Mouse (Mus musculus) thymus, postnatal 25 days (tissue): ENCODE data around the gene Ttf2.

Experiments
- DNase-seq: peaks from one replicate; pipeline ENCODE4 v3.0.0; 2022

The Ttf2 gene

DNA sequence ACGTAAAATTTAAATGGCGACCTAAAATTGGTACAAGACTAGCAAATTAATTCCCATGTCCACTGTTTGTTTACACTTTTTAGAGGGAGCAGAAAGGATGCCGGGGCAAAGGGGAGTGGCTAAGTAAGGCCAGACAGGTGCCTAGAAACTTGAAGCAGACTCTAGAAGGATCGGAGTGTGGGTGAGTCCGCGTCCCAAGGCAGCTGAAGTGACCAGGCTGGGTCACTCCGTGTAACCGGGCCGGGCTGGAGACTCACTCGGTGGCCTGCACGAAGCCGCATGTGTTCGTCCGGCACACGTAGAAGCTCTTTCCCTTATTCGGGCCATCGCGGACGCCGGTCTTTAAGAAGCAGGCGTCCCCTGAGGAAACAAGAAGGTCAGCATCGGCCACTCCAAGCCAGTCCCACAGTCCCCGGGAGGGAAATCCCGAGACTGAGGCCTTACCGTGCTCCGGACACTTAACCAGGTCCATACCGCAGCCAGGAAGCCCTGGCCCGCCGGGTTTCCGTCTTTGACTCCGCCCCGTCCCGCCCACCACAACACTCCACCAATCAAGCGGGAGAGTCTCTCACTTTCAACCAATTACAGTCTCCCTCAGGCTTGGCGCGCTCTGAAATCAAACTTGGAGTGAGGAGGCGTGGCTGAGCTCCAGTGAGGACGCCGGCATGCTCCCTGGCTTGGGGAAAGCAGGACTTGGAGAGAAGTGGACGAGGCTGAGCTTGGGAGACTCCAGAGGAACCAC lies at the start of gene Ttf2:
Gene Ttf2, minus strand, starts transcription at position 488 of the 742 bp plus-strand sequence.
- DNase-seq = peak; percentile 93

DNA sequence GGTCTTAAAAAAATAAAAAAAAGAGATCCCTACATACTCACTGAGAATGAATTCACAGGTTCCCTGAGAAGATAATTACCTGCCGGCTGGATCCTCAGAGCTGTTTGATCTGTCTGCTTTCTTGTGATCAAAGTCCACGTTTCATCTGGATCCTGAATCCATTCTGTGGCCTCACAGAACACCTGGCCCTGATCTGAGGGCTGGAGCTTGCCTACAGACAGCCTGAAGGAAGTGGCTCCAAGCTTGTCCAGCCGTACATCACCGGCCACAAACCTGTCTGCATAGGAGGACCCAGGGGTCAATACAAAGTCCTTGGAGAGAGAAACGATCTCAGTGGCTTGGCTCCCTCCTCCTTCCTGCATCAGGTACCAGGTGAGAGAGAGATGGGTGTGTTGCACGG lies 49.0 kb upstream of the Ttf2 start:
- DNase-seq = no peak

DNA sequence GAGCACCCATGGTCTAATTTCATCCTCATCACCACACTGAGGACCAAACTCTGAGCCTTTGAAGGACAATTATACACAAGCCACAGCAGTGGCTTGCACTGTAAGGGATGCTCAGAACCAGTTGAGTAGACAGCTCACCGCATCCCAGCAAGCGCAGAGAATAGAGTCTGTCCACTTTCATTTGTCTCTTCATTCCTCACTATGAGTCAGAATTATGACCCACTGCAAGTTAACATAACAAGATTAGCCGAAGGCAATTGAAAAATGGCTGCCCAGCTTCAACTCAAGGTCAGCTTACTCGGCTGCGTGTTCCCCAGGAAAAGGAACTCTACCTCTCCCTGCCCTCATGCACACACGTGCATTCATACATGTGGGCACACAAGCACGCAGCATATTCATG lies 46.6 kb upstream of the Ttf2 start:
- DNase-seq = no peak

DNA sequence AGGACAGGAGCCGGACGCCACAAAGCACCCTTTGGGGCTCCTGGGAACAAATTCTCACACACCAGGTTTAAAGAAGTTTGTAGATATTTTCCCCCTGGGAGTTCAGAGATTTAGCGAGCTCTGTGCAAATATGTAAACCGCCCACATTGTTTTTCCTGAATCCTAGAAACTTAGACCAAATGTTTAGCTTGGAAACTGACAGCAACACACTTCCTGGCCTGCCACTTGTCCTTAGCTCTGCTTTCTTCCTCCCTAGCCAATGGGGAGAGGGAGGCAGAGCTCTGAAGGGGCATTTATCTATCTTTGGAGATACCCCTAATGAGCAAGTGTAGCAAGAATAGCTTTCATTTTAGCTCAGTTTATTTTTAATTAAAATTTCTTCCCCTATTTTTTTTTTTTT lies 45.8 kb upstream of the Ttf2 start:
- DNase-seq = no peak

DNA sequence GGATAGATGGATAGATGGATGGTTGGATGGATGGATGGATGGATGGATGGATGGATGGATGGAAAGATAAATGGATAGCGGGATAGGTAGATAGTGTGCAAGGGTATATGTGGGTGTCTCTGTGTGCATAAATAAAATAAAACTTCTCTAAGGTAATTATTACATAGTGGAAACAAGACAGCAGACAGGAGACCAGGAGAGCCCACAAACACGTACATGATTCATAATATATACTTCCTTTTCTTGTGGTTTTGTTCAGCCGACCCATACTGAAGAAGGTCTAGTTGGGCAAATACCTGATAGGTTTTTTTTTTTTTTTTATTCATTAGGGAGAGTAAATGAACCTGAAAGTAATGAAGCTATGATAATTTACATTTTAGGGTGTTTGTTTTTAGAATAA lies 44.1 kb upstream of the Ttf2 start:
- no peak for DNase-seq

DNA sequence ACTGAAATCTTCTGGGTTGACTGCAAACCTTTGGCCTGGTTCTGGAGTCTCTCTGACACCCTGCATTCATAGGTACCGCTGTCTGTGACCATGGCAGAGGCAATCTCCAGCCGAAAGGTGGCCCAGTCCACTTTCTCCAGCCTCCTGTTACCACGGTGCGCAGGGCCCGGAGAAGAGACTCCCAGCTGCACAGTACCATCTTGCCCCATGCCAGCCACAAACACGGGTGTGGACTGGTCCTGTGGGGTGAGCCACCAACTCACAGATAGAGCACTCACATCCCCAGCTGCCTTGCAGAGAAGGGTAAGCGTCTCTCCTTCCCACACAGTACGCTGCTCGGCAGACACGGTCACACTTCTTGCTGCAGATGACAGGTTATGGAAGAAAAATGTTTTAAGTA lies 43.5 kb upstream of the Ttf2 start:
- DNase-seq = no peak

DNA sequence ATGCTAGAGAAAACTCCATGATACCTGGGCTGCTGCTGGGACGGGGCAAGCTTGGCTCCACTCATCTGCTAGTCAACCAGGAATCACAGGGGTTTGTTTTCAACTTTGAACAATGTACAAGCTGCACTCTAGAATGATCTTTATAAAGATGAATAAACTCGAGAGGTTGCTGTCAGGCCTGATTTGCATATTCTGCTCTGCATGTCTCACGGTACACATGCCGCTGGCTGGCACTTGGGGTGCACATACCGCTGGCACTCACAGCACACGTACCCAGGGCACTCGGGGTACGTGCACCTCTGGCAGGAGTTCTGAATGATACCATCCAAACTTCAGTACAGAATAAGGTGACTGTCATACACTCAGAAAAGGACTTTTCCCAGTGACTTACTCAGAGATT lies 43.1 kb upstream of the Ttf2 start:
- DNase-seq = no peak

DNA sequence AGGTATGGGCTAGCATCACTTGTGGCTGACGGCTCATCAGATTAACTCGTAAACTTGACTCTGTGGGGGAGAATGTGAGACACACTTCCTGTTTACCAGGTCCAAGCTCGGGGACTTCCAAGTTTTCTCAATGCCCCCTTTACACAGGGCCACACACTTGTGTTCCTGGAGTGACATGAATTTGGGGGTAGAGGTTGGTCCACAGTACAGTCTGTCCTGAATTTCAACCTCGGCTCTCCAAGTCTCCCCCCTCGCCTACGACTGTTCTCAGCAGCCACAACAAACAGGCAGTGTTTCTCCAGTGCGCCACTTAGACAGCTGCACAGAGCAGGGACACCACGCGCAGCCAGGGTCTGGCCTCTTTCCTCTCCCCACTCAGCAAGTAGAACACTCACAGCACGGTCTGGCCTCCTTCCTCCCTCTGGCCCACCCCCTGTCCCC lies 42.7 kb upstream of the Ttf2 start:
- peak; percentile 75 for DNase-seq

DNA sequence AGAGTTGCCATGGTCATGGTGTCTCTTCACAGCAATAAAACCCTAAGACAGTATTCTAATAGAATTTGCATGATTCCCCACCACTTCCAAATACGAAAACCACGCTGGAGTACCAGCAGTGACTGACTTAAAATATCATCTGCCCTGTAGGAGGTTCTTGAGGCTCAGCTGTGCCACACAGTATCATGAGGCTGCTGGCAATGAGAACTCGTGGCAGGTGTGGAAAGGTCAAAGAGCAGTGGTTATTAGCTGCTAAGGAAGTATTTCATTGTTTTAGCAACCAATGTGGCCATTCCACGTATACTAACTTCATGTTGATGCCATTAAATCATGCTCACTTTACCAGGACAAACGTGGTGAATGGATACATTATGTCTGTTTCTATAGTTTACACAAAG lies 41.7 kb upstream of the Ttf2 start:
- no peak for DNase-seq

DNA sequence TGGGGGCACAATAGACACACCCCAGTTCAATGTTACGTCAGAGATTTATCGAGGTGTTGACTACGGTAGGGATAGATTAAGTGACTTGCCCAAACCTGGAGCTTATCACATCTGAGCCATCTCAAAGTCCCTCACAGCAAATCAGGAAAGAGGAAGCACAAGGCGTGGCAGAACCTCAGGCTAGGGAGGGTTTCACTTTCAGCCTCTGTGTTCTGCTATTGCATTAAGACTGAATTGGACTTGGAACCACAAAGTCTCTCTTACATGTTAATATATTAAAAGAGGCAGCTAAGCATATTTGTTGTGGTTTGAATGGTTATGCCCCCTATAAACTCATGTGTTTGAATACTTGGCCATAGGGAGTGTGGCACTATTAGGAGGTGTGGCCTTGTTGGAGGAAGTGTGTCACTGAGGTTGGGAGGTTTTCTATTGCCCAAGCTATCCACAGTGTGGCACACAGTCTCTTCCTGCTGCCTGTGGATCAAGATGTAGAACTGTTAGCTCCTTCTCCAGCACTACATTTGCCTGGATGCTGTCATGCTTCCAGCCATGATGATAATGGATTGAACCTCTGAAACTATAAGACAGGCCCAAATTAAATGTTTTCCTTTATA lies 41.2 kb upstream of the Ttf2 start:
- no peak for DNase-seq

DNA sequence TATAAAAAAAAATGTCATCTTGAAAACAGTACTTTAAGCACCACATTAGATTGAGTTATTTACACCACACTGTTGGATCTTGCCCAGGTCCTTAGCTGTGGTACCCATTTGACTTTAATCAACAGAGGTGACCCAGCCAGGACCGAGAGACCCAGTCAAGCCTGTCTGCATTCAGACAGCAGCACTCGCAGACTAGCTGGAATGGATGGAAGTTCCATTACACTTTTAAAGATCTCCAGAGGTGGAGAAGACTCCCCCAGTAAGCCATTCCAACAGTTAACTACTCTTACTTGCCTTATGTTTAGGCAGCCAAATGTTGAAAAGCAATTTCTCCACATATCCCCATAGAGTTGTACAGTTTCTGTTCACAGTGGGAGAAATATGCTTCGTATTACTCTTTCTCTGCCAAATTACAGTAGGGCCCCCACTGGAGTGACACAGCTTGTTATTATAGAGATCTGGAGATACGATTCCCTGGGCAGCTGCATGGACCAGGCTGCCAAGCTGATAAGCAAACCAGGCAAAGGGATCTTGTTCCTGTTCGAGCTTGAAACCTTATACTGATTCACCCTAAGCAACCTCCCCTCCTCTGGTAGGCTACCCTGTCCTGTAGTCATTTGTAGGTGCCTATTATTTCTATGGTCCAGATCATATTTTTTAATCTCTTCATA lies 37.8 kb upstream of the Ttf2 start:
- DNase-seq = no peak

DNA sequence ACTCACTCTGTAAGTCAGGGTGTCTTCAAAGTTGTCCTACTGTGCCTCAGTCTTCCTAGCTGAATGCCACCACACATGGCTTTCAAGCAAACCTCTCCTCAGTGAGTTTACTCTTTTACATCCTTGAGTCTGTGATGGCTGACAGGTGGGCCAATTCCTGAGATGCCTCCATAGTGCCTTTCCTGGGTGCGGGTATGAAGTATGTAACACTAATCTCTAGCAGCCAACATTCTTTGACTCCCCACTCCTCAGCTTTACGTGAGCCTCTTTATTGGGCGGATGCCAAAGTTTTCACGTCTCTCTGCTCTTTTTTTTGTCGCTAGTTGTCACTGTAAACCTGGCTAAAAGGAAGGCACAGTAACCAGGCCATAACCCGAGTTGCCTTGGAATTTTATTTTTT lies 35.9 kb upstream of the Ttf2 start:
- DNase-seq = no peak

DNA sequence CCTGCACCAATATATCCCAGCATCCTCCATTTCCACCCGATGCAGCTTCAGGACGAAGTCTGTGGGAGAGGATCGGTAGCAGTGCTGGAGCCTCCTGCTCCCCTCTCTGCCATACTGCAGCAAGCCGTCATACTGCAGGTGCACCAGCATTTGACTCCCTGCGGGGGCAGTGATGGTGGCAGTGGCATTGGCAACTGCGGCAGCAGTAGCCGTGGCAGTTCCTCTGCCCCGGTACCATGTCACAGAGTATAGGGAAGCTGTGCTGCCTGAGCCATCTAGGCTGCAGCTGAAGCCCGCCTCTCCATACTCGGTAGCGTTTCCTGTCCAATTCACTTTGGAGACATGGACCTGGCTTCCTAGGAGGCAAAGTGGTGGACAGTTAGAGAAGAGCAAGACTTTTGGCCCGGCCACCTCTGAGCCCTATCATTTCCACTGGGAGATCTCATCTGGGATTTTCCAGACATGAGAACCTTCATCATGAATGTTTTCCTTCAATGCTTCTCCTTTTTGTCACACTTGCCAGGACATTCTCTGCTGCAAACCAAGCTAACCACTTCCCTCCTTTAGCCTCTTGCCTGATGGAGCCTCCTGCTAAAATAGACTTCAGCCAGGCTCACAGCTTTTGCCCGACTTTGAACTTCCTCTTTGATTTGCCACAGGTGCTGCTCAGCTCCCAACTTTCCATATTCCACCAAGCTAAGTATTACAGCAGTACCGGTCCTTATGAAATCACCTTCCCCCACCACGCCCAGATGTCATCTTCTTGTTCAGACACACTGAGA lies 34.3 kb upstream of the Ttf2 start:
- no peak for DNase-seq

DNA sequence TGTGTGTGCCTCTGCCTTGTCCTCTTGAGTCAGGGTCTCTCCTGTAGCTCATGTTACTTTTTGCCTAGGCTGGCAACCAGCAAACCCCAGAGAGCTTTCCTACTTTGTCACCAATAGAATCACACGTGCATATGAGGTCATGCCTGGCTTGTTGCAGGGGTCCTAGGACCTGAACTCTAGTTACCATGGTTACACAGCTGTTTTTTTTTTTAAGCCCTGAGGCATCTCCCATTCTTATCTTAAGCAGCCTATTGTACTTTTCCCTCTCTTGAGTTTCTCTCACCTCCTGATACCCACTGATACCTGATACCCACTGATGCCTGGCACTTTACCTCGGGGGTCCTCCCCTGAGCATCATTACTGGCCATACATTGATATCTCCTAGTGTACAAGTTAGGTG lies 30.3 kb upstream of the Ttf2 start:
- DNase-seq = no peak

DNA sequence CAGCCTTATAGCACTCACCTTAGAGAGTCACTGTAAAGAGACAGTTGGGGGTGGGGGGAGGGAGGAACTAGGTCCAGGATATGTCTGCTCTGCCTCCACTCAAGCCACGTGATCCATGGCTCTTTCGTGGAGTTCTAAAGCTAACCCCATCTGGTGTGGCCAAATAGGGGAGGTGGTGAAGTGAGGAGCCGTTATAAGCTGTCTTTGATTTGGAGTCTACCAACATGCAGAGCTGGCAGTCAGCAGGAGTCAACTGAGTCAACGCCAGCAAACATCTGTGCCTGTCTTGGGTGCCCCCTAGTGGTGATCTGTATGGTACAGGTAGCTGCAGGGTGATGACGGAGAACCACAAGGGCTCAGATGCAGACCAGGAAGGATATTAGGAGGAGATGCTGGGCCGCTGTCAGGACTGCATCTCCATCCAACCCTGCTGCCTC lies 29.5 kb upstream of the Ttf2 start:
- peak; percentile 90 for DNase-seq

DNA sequence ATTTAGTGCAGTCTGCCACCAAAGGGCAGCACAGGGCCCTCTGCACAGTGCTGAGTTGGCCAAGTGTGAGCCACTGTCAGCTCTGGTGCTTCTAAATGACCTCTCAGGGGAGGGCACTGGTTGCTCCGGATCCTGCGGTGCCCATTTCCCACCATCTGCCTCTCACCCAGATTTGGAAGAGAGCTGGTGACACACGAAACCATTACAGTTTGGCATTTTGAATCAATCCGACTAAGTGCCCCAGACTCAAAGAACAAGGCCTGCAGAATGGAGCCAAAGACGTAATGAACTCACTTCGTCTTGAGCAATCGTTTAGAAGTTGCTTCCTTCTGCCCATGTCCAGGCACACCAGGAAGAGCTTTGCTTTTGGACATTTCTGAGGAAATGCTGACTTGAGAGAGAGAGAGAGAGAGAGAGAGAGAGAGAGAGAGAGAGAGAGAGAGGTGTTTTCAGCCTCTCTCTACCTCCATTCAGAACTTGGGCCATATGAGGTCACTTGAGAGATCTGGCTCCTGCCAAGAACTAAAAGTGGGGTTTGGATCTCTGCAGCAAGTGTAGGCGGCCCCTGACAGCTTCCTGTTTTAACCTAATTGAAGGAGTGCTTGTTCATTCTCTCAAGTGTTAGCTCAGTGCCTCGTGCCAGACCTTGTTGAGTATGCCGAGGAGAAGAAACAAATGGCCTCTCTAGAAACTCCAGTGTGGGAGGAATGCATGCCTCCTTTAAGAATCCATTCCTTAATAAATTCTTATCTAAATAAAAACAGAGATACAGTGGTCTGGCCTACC lies 28.5 kb upstream of the Ttf2 start:
- peak; percentile 41 for DNase-seq

DNA sequence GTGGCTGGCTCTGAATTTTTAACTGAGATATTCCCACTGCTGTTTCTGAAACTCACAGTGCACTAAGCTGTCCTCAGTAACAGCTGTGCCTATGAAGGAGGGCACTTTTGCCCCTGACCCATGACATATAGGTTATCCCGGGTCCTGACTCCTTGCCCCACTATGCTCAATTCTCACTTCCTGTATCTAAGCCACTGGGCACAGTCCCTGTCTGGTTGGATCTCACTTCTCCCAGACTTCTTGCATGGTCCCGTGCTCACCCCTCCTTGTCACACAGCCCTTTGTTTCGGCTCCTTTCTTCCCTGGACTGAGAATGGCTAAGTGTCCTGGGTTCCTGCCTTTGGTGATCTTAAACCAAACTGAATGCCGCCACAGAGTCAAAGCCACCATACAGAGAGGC lies 24.8 kb upstream of the Ttf2 start:
- peak; percentile 22 for DNase-seq

DNA sequence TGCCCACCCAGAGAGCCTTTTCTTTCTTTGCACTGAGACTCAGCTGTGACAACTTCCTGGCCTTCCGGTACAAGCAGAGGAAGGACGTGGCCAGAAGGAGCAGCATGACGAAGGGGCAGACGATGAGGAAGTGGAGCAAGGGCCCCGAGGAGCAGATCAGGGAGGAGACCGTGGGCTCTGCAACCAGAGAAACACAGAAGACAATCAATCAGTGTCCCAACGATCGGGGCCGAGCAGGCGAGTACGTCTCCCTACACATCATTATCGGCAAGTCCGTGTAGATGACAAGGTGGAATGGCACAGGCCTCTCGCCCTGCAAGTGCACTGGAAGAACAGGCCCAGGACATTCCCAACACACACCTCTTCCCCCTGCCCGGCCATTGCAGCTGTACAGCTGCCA lies 24.3 kb upstream of the Ttf2 start:
- DNase-seq = peak; percentile 66

DNA sequence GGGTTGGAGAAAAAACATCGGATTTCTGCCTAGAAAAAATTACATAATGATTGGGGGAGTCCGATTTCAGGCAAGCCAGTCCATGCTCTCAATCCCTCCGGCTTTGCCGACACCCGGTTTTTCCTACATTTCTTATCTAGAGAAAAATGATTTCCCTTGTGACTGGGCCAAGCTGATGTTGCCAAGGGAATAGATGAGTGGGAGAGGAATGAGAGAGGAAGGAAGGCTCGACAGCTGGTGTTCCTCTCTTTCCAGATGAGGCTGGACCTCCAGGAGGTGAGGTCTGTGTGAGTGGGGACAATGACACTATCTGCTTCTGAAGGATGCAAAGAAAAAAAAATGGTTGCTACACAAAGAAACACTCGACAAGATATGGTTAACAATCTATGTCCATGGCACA lies 23.7 kb upstream of the Ttf2 start:
- DNase-seq = no peak

DNA sequence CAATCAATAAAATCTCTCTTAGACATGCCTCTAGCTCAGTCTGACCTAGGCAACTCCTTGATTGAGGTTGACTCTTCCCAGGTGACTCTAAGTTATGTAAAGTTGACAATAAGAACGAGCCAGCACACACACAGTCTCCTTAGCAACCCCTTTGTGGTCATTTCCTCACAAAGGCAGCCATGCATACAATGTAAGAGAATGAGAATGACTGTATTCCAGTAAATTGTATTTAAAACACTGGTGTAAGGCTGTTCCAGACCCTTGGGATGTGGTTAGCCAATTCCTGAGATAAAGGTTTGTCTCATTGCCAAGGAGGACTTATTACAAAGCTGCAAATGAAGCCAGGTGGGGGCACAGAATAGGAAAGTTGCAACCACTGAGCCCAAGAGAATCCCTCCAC lies 20.8 kb upstream of the Ttf2 start:
- no peak for DNase-seq

DNA sequence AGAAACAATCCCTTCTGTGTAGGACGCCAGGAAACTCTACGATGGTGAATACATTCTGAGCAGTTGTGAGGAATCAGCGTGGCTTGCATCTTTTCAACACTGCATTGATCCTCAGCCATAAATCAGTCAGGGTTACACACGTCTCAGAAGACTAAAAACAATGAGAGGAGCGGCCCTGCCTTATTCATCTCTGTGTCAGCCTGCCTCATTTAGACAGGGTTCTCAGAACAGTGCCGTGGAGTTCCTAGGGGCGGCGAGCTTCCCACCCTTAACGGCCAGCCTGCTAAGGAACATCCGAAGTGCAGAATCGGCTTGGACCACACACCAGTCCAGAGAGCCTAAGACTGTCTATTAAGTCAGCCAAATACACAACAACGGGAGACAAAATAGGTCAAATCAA lies 20.0 kb upstream of the Ttf2 start:
- DNase-seq = no peak

DNA sequence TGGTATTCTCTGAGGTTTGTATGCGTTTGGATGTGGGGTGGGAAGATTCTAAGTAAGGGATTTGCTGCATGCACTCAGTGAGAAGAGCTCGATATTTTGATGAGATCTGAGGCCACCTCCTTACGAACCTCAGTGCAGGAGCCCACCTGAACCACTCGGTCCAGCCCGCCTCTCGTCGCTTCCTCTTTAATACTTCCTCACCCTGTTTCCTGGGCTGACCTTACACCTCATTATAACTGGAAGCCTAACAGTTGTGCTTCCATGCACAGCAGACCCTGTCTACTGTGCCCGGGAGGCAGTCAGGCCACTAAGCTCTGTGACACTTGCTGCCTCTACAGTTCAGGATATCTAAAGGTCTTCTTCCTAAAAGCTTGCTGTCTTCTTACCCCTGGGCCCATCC lies 9.8 kb upstream of the Ttf2 start:
- no peak for DNase-seq

DNA sequence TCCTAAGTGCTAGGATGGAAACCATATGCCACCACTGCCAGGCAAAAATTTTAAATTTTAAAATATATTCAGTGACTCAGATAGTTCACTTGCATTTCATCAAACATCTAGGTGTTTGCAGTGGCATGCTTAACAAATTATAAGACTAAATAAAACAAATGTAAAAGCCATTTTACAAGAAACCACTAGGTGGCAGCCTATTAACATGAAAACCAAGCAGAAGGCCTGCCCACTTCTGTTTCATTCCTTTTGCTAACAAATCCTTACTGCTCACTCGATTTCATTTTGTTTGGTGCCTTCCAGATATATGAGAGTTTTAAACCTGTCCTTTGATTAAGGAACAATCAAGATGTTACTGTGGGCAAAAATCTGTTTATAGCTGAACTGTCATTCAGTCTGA lies 4.4 kb upstream of the Ttf2 start:
- DNase-seq = no peak
